Mouse (Mus musculus) megakaryocyte progenitor cell, adult 5-6 weeks (primary cell): ENCODE results near the gene Scnn1a. TPM values are rescaled to one million over a fixed set of nuclear protein-coding genes. Genes with fewer than 3 reads are reported as not detected.

Experiments
- ATAC-seq: replicated peaks from 2 replicates; pipeline ENCODE4 v1.8.0; 2016; ENCODE audit warnings: mild to moderate bottlenecking, moderate TSS enrichment, inconsistent platforms; ENCODE audit not compliant: poor library complexity
- total RNA-seq, 2 experiments: library from RNA; stranded (forward) in 1 of 2; stranded (reverse) in 1 of 2; fragments of 157-497, 149-512 nt in 1 of 2; fragments of 200-1000 nt in 1 of 2; gene quantifications; 2 replicates each; pipeline versions ENCODE4 v1.2.3 to v1.2.4; 2015 to 2017

Scnn1a gene
- total RNA-seq, 2 experiments from 2014 or later = 0.75 to 22.9 TPM

- ATAC-seq = no peak
Observed at GRCm38 (mm10) chr6:125357334-125357733, 36.9 kb downstream of the Scnn1a start.

- ATAC-seq = peak; percentile 50
Observed at GRCm38 (mm10) chr6:125359999-125360398, 39.5 kb downstream of the Scnn1a start.

- ATAC-seq = no peak
Observed at GRCm38 (mm10) chr6:125360846-125361245, 40.4 kb downstream of the Scnn1a start.

GRCm38 (mm10) chr6:125361467-125362291 is 41.2 kb downstream of the Scnn1a start:
- peak; percentile 47; the same call in 1 of the 2 replicates for ATAC-seq

- ATAC-seq = no peak
Observed at GRCm38 (mm10) chr6:125363021-125363420, 42.6 kb downstream of the Scnn1a start.

- ATAC-seq = no peak
Observed at GRCm38 (mm10) chr6:125363451-125364242, 43.2 kb downstream of the Scnn1a start.

GRCm38 (mm10) chr6:125364448-125364847 is 44.0 kb downstream of the Scnn1a start:
- no peak for ATAC-seq

- ATAC-seq = no peak
Observed at GRCm38 (mm10) chr6:125365522-125365921, 45.1 kb downstream of the Scnn1a start.

- 0 out of 2 replicates have a peak, but pooled peaks have one; percentile 27 for ATAC-seq
Observed at GRCm38 (mm10) chr6:125366133-125366532, 45.7 kb downstream of the Scnn1a start.

- peak; percentile 70 for ATAC-seq
Observed at GRCm38 (mm10) chr6:125367758-125368371, 47.4 kb downstream of the Scnn1a start.

- no peak for ATAC-seq
Observed at GRCm38 (mm10) chr6:125377042-125377441, 56.6 kb downstream of the Scnn1a start.

- peak; percentile 94 for ATAC-seq
Observed at GRCm38 (mm10) chr6:125377582-125378451, 57.4 kb downstream of the Scnn1a start.

- ATAC-seq = no peak
Observed at GRCm38 (mm10) chr6:125378621-125379020, 58.2 kb downstream of the Scnn1a start.

- no peak for ATAC-seq
Observed at GRCm38 (mm10) chr6:125379781-125380180, 59.3 kb downstream of the Scnn1a start.

- ATAC-seq = no peak; the same call in 1 of the 2 replicates
Observed at GRCm38 (mm10) chr6:125380372-125381360, 60.2 kb downstream of the Scnn1a start, which contains the start of gene Plekhg6. Gene Plekhg6 (minus strand): TSS chr6:125380793.

GRCm38 (mm10) chr6:125382024-125382423 is 61.6 kb downstream of the Scnn1a start:
- no peak for ATAC-seq

GRCm38 (mm10) chr6:125385066-125385974 is 64.9 kb downstream of the Scnn1a start:
- peak; percentile 80 for ATAC-seq

- no peak for ATAC-seq
Observed at GRCm38 (mm10) chr6:125386080-125386479, 65.6 kb downstream of the Scnn1a start.
